In genomic region chrX:102007935-102008334, GRCm38 (mm10) we compare ENCODE assay signal across 15 mouse cellular contexts.
"Had no signal": no experiment of that assay in that cellular context is flagged by ENCODE, and none has a peak within 500 bp of the region (broad histone marks: within the 10 kb centered on the region; RNA-seq: fewer than 3 reads in every experiment).

No protein-coding gene starts in this region.

- H3K9me3 ChIP-seq: limb, embryonic 10.5 days; liver, embryonic 13.5 days; lung, embryonic 15.5 days; midbrain, embryonic 10.5 days; neural tube, embryonic 12.5 days; stomach, embryonic 15.5 days had no signal

- H3K27ac ChIP-seq: kidney, postnatal 0 days; limb, embryonic 10.5 days; liver, embryonic 13.5 days; midbrain, embryonic 10.5 days; neural tube, embryonic 12.5 days; stomach, embryonic 15.5 days had no signal

- H3K4me3 ChIP-seq: limb, embryonic 10.5 days; liver, embryonic 13.5 days; lung, embryonic 15.5 days; midbrain, embryonic 10.5 days; neural tube, embryonic 12.5 days; stomach, embryonic 15.5 days had no signal

- H3K36me3 ChIP-seq: limb, embryonic 10.5 days; liver, embryonic 13.5 days; lung, embryonic 15.5 days; midbrain, embryonic 10.5 days; neural tube, embryonic 12.5 days; stomach, embryonic 15.5 days had no signal

- H3K9ac ChIP-seq: liver, embryonic 13.5 days; liver, postnatal 0 days; lung, embryonic 15.5 days; neural tube, embryonic 12.5 days; stomach, embryonic 15.5 days had no signal

- DNase-seq: kidney, adult 11 months; kidney, adult 9 months; kidney, postnatal 36 days; liver, embryonic 13.5 days; liver, postnatal 0 days; lung, postnatal 14 days; midbrain, embryonic 14.5 days; right cerebral cortex, postnatal 4 days; thymus, postnatal 36 days had no signal

- H3K4me1 ChIP-seq: liver, embryonic 13.5 days had no signal
